Mouse (Mus musculus): ENCODE measurements around the gene Kif16b.

Kif16b gene

GRCm38 (mm10) chr2:142874562-142874961 is 26.8 kb downstream of the Kif16b start:
- no peak for DNase-seq

- no peak for DNase-seq
Measured at GRCm38 (mm10) chr2:142870055-142870454, 31.3 kb downstream of the Kif16b start.

DNA sequence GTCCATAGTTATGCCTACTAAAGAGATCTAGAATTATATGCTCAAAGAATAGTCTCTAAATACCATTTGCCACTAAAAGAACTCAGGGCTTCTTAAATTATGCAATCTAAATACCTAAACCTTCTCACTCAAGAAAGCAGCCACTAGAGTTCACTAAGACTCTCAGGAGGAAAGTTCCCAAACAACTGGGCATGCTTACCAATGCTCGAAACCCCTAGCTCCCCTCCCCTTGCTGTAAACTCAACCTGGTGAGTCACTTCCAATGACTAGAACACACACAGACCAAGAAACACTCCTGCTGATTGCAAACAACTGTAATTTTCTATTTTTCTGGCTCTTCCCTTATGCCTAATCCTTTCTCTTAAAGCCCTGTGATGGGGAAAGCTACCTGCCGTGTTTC is 33.9 kb downstream of the Kif16b start:
- no peak for DNase-seq

DNA sequence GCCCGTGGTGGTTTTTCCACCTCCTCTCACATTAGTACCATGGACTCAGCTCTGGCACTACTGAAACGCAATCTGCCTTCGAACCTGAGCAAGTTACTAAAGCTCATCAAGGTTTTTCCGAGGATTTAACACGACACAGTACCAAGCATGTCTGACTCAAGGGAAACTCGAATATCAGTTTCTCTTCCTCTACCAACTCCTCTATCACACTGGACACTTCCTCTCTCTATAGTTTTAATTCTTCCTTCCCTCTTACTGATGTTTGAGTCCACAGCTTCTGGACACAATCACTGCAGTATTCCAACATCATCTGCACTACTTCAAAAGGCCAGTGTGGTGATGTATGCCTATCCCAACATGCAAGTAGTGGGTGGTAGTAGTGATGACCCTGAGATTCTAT is 40.3 kb downstream of the Kif16b start:
- no peak for DNase-seq

DNA sequence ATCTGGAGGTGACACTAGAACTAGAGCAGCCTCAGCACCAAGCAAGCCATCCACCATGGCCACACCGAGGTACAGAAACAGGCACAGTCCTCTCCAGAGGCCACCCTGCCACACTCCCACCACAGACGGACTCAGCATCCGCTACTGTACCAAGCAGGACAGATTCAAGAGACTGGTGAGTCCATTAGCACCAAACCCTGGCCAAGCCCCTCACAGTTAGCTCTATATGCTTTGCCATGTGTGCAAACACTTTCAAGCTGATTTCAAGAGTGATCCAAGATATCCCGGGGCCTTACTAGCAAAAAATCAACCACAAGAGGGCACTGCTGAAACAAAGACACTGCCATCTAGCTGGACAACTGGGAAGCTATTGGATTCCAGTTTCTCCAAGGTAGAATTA is 41.9 kb downstream of the Kif16b start:
- DNase-seq, result peak in 1 of 2 experiments; percentile 8

DNA sequence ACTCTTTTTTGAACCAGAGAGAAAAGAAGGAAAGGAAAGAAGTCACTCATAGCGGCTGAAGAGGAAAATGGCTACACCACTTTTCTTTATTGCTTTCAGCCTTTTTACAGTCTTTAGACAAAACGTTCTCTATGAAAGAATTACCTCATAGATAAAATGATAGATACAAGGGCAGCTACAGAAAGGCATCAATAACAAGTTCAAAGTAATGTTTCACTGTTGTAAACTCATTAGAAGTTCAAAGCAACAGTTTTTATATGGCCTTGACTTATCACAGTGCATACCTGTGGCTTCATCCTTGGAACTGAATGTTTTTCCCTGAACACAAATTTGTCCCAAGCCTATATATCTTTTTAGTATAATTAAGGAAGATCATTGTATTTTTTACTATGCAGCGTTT is 62.6 kb downstream of the Kif16b start:
- DNase-seq, result no peak

DNA sequence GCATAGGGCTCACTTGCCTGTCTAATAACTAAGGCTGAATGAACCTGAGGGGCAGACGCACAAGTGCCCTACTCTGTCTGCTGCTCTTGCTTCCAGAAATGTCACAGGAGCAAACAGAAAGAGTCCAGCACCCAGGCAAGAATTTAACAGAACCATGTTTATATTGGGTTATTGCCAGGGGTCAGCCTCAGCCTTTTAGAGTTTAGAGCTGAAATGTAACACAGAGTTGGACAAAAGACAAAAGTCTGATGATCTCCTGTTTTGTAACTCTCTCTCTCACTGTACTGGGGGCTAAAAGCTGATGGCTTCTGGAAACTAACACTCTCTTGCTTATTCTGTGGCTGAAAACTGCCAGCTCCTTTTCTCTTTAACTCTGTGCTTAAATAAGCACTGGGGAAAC is 63.2 kb downstream of the Kif16b start:
- no peak for DNase-seq

- DNase-seq, result no peak
Measured at GRCm38 (mm10) chr2:142834751-142835150, 66.6 kb downstream of the Kif16b start.

DNA sequence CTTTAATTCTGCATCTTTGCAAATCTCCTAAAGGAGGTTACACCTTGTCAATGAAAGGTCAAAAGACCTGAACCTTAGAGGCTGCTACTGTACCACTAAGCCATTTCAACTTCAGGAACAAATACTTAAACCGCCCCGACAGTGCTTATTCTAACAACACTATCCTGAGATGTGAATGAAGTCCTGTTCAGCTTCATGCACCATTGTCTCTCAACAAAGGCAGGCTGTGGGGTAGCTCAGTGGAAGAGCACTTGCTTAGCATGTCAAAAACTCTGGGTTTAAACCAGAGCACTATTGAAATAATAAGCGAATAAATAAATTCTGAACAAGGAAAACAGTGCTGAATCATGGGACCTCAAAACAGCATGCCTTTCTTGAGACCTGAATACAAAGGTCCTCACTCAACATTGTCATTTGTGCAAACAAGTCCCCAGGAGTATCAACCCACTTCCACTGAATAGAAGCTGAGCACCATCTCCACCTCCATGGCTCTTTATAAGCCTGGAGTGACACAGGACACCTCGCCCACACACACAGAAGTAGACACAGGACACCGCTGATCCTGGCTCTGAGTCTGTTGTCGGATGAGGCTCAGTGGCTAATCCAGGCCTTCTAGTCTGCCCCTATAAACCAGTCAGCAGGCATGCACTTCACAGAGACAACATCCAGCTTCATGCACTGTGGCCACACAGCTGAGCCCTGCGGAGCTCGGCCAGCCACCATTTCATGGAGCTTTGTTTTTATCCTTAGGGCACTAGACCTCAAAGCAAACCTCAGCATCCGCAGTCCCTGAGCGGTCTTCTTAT is 68.5 kb downstream of the Kif16b start:
- no peak for DNase-seq

GRCm38 (mm10) chr2:142813033-142813432 is 88.3 kb downstream of the Kif16b start:
- DNase-seq, result peak in 1 of 2 experiments; percentile 5

DNA sequence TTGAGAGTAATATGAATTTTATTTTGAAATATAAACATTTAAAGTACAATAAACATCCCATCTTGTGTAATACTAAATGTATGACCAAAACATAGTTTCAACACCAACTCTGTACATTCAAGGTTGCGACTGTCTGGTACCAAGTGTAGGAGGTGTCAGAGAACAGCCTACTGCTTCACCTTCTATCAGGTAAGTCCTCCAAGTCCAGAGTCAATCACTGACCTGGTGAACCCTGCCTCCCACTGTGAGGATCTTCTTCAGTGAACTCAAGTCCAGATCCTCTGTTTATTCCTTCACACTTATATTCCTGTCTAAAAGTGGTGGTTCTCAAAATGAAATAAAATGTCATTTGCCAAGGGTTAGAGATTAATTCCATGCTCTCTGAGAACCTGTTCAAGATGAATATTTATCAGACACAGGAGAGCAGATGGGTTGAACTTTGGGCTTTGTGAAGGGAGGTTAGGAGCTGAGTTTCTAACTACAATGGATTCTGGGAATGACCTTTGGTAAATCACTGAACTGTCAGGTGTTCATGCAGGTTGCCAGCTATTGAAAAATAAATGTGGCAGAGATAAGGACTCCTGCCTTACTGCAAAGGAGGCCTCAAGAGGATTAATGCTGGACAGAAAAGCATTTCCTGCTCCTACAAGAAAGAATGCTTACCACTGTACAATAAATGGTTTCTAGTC is 97.4 kb downstream of the Kif16b start:
- DNase-seq, result no peak

- no peak for DNase-seq
Measured at GRCm38 (mm10) chr2:142797310-142797709, 104.0 kb downstream of the Kif16b start.

DNA sequence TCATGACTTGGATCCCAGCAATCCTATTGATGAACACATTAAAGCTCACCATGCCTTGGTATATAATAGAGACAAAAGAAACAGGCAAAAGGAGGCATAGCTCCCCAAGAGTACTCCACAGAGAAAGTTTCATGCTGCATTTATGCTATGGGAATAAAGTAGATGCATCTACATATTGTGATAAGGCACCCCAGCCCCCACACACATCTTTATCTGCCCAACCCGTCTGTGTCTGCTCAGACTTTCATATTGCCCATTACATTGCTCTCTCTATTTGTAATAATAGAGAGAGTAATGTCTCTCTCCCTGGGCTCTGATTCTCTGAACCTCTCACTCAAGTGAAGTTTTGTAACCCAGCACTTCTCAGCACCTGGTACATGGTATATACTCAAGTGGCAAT is 126.0 kb downstream of the Kif16b start:
- DNase-seq, result no peak

- no peak for DNase-seq
Measured at GRCm38 (mm10) chr2:142774752-142775151, 126.6 kb downstream of the Kif16b start.

DNA sequence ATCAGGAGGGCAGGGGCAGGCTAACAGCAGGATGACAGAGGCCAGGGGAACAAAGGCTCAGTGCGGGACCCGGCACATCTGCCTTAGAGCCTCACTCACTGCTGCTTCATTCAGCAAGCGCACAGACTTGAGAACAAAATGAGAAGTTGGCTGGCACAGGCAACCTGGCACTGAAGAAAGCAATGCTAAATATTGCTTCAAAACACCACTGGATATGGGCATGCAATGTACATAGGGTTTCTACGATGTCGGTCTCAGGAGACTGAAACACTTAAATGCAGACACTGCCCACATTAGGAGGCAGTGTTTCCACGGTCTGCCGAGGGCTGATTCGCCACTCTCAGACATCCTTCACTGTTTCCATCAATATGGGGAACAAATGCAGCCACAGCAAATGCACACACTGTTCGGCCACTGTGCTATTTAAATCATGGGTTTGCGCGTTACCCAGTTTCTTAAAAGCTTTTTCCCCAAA is 131.6 kb downstream of the Kif16b start:
- DNase-seq, result no peak

GRCm38 (mm10) chr2:142764276-142764675 is 137.1 kb downstream of the Kif16b start:
- DNase-seq, result no peak

DNA sequence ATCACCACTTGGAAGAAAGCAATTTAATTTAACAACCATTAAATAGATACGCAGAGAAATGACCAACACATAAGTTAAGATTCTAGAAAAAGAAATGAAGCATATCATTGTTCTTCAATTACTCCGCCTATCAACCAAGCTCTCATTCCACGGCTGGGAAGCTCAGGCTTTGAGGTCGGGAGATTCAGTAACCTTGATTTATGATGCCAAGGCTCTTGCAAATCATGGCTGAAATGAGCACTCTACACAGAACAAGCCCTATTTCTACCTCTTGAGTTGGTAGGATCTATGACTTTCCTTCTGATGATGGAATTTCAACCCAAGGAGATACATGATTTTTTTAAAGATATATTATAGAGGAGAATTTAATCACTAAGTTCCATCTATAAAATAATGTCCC is 140.5 kb downstream of the Kif16b start:
- no peak for DNase-seq

- no peak for DNase-seq
Measured at GRCm38 (mm10) chr2:142759192-142759591, 142.1 kb downstream of the Kif16b start.

DNA sequence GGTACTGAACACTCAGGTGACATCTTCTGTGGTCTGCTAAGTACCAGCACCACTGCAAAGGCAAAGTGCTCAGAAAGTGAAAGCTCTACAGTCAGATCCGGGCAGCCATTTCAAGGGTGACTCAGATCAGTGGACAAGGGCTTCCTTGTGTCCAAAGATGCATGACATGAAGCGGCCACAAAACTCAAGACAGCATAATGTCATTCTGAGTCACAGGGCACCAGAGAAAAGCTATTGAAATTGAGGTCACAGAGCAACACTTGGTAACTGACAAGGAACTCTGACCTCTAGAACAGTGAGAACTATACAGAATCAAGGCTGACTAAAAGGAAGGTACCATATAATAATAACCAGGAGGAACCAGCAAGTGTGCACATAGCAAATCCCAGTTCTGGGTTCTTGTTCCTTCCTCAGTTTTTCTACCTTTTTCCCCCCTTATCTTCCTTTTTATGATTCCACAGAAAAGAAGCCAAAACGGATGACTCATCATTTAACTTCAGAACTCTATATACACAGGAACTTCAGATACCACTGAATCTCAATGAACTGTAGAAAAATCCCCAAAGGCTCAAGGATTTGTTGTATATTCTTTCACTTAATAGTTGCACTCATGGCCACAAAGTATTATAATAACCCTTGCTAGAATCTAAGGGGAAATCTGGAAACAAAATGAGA is 143.1 kb downstream of the Kif16b start:
- no peak for DNase-seq

DNA sequence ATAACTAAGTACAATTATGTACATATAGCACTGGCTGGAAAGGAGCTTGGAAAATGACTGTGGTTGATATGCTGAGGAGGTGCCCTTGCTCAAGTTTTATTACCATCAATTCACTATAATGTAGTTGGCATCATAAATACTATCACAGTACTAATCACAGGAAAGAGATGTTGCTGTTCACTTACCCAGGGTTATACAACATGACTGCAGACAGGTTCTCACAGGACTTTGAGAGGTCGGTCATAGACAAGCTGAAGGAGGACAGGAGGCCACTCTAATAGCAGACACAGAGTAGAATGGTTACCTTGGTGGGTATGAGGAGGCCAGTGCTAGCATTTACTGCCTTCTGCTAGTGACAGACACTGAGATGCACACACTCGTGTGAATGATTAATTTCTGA is 162.0 kb downstream of the Kif16b start:
- DNase-seq, result no peak

GRCm38 (mm10) chr2:142738488-142738887 is 162.8 kb downstream of the Kif16b start:
- no peak for DNase-seq

DNA sequence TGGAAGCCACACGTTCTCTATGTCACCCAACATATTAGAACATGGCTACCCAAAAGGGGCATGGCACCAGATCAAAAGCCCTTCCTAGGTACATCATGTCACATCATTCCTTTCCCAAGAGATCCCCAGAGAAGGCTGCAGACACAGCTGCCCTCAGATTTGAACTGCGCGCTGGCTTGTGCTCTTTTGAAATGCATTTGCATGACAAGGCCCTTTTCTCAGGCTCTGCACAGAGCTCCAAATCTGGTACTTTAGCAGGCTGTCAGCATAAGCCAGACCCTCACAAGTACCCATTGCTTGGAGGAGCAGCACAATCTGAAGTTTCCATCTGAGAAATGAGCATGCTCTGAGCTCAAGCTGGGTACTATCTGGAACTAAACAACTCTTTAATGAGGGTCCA is 165.6 kb downstream of the Kif16b start:
- no peak for DNase-seq

GRCm38 (mm10) chr2:142734046-142734445 is 167.3 kb downstream of the Kif16b start:
- no peak for DNase-seq

- no peak for DNase-seq
Measured at GRCm38 (mm10) chr2:142732370-142732769, 169.0 kb downstream of the Kif16b start.

All from B cell, adult 2 months (primary cell).